Mouse (Mus musculus): ENCODE results near the gene Ndfip2. TPM values are rescaled to one million over a fixed set of nuclear protein-coding genes. Genes with fewer than 3 reads are reported as not detected.

The Ndfip2 gene
- total and polyA plus RNA-seq, 2 experiments from 2014 or later: 113 to 158 TPM

- ATAC-seq (ENCODE audit: low FRiP score) (no peak), DNase-seq (ENCODE audit: low spot score) (no peak)
- no peak overlapping the region for H3K9ac ChIP-seq (replicated peaks; ENCODE audit: low read length, poor library complexity, severe bottlenecking)
- H3K4me1 ChIP-seq (ENCODE audit: insufficient read depth, low read length): no peaks in the 10 kb centered on the region
- no peak for TF ChIP-seq CTCF (IDR thresholded peaks at IDR 0.05)
- H3K4me2 ChIP-seq (ENCODE audit: low read depth, low read length, poor library complexity, severe bottlenecking): no peak overlapping the region
- 91% methylated on average over 5 of the region's 5 CpGs for WGBS
- H3K36me3 ChIP-seq (ENCODE audit: insufficient read depth, low read length): no peaks in the 10 kb centered on the region
- H3K27me3 ChIP-seq (ENCODE audit: insufficient read depth, low read length): no peaks in the 10 kb centered on the region
- no peak overlapping the region for H3K4me3 ChIP-seq (ENCODE audit: low read depth, low read length)
- H3K9me3 ChIP-seq (ENCODE audit: low read length): no peaks in the 10 kb centered on the region
- no peak overlapping the region for H3K27ac ChIP-seq (ENCODE audit: low read depth, low read length)
Measured at GRCm38 (mm10) chr14:105254401-105254800, 4.0 kb upstream of the Ndfip2 start.

GRCm38 (mm10) chr14:105255620-105256019, 2.8 kb upstream of the Ndfip2 start:
- ATAC-seq (ENCODE audit: low FRiP score): no peak
- no peaks in the 10 kb centered on the region for H3K27me3 ChIP-seq (ENCODE audit: insufficient read depth, low read length)
- TF ChIP-seq CTCF (IDR thresholded peaks at IDR 0.05): no peak
- H3K27ac ChIP-seq (ENCODE audit: low read depth, low read length): no peak overlapping the region
- no peak overlapping the region for H3K4me3 ChIP-seq (ENCODE audit: low read depth, low read length)
- H3K9me3 ChIP-seq (ENCODE audit: low read length): no peaks in the 10 kb centered on the region
- 87% methylated on average over 7 of the region's 7 CpGs for WGBS
- no peaks in the 10 kb centered on the region for H3K4me1 ChIP-seq (ENCODE audit: insufficient read depth, low read length)
- no peak overlapping the region for H3K9ac ChIP-seq (replicated peaks; ENCODE audit: low read length, poor library complexity, severe bottlenecking)
- no peak overlapping the region for H3K4me2 ChIP-seq (ENCODE audit: low read depth, low read length, poor library complexity, severe bottlenecking)
- DNase-seq (ENCODE audit: low spot score): no peak
- no peaks in the 10 kb centered on the region for H3K36me3 ChIP-seq (ENCODE audit: insufficient read depth, low read length)

- no peaks in the 10 kb centered on the region for H3K36me3 ChIP-seq (ENCODE audit: insufficient read depth, low read length)
- peak overlapping the region; percentile 91 for H3K9ac ChIP-seq (replicated peaks; ENCODE audit: low read length, poor library complexity, severe bottlenecking)
- 0 out of 2 replicates have a peak, but pooled peaks cover 3% of the 10 kb centered on the region for H3K4me1 ChIP-seq (ENCODE audit: insufficient read depth, low read length)
- 7% methylated on average over 33 of the region's 34 CpGs for WGBS
- peak overlapping the region; percentile 65 for H3K4me2 ChIP-seq (ENCODE audit: low read depth, low read length, poor library complexity, severe bottlenecking)
- H3K27ac ChIP-seq (ENCODE audit: low read depth, low read length): peak overlapping the region; percentile 86
- peak; percentile 74 for ATAC-seq (ENCODE audit: low FRiP score)
- H3K9me3 ChIP-seq (ENCODE audit: low read length): no peaks in the 10 kb centered on the region
- peak overlapping the region; percentile 98 for H3K4me3 ChIP-seq (ENCODE audit: low read depth, low read length)
- H3K27me3 ChIP-seq (ENCODE audit: insufficient read depth, low read length): no peaks in the 10 kb centered on the region
- peak; percentile 35 for TF ChIP-seq CTCF (IDR thresholded peaks at IDR 0.05)
- peak; percentile 20 for DNase-seq (ENCODE audit: low spot score)
Measured at GRCm38 (mm10) chr14:105259035-105259880, 885 bp downstream of the Ndfip2 start.

- no peak for ATAC-seq (ENCODE audit: low FRiP score)
- no peak for TF ChIP-seq CTCF (IDR thresholded peaks at IDR 0.05)
Measured at GRCm38 (mm10) chr14:105262923-105263322, 4.5 kb downstream of the Ndfip2 start.

GRCm38 (mm10) chr14:105267095-105267494, 8.7 kb downstream of the Ndfip2 start:
- no peak overlapping the region for H3K9ac ChIP-seq (replicated peaks; ENCODE audit: low read length, poor library complexity, severe bottlenecking)
- no peak for TF ChIP-seq CTCF (IDR thresholded peaks at IDR 0.05)
- no peak overlapping the region for H3K4me2 ChIP-seq (ENCODE audit: low read depth, low read length, poor library complexity, severe bottlenecking)
- DNase-seq (ENCODE audit: low spot score) (no peak), ATAC-seq (ENCODE audit: low FRiP score) (no peak)
- no peaks in the 10 kb centered on the region for H3K36me3 ChIP-seq (ENCODE audit: insufficient read depth, low read length)
- H3K9me3 ChIP-seq (ENCODE audit: low read length): no peaks in the 10 kb centered on the region
- no peak overlapping the region for H3K27ac ChIP-seq (ENCODE audit: low read depth, low read length)
- 77% methylated on average over 6 of the region's 6 CpGs for WGBS
- no peaks in the 10 kb centered on the region for H3K27me3 ChIP-seq (ENCODE audit: insufficient read depth, low read length)
- H3K4me1 ChIP-seq (ENCODE audit: insufficient read depth, low read length): no peaks in the 10 kb centered on the region
- no peak overlapping the region for H3K4me3 ChIP-seq (ENCODE audit: low read depth, low read length)

More at GRCm38 (mm10) chr14:105262923-105263322, 4.5 kb downstream of the Ndfip2 start:
- DNase-seq (ENCODE audit: low spot score): no peak
- Histone ChIP-seq H3K9ac (replicated peaks; ENCODE audit: low read length, poor library complexity, severe bottlenecking) (no peak overlapping the region), H3K27me3 (ENCODE audit: insufficient read depth, low read length) (no peaks in the 10 kb centered on the region), H3K4me1 (ENCODE audit: insufficient read depth, low read length) (0 out of 2 replicates have a peak, but pooled peaks cover 3% of the 10 kb centered on the region), H3K4me2 (ENCODE audit: low read depth, low read length, poor library complexity, severe bottlenecking) (no peak overlapping the region), H3K9me3 (ENCODE audit: low read length) (no peaks in the 10 kb centered on the region), H3K27ac (ENCODE audit: low read depth, low read length) (no peak overlapping the region), H3K4me3 (ENCODE audit: low read depth, low read length) (no peak overlapping the region), H3K36me3 (ENCODE audit: insufficient read depth, low read length) (no peaks in the 10 kb centered on the region)
- 70% methylated on average over 5 of the region's 5 CpGs for WGBS

- ATAC-seq (ENCODE audit: low FRiP score) (no peak), DNase-seq (ENCODE audit: low spot score) (no peak)
- Histone ChIP-seq H3K4me1 (ENCODE audit: insufficient read depth, low read length) (no peaks in the 10 kb centered on the region; the same call in 1 of the 2 replicates), H3K9ac (replicated peaks; ENCODE audit: low read length, poor library complexity, severe bottlenecking) (no peak overlapping the region), H3K9me3 (ENCODE audit: low read length) (no peaks in the 10 kb centered on the region), H3K36me3 (ENCODE audit: insufficient read depth, low read length) (no peaks in the 10 kb centered on the region), H3K4me2 (ENCODE audit: low read depth, low read length, poor library complexity, severe bottlenecking) (no peak overlapping the region), H3K4me3 (ENCODE audit: low read depth, low read length) (no peak overlapping the region), H3K27ac (ENCODE audit: low read depth, low read length) (no peak overlapping the region), H3K27me3 (ENCODE audit: insufficient read depth, low read length) (no peaks in the 10 kb centered on the region)
- no peak for TF ChIP-seq CTCF (IDR thresholded peaks at IDR 0.05)
- WGBS: 87% methylated on average over 6 of the region's 6 CpGs
Measured at GRCm38 (mm10) chr14:105272030-105272429, 13.7 kb downstream of the Ndfip2 start.

Measured in midbrain, postnatal 0 days (tissue).